Mouse (Mus musculus): Measurements from ENCODE around the gene Fen1.

Gene Fen1

DNA sequence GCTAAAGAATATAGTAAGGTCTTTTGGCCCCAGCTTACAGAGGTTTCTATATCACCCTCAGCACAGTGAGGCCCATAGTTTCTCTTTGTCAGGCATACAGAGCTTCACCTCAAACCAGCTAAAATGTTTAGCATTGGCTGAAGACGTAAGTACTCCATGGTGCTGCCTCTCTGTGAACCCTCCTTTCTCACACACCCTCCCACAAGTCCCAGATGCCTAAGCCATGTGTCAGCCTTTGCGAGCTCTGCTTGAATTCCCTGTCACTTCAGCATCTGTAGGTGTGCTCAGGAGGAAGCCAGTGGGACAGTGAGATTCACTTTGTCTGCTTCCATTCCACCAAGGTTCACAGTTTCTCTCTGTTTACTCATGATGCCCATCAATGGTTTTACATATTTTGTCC, 46.2 kb downstream of the Fen1 start:
- Histone ChIP-seq H3K36me3 (ENCODE audit: control insufficient read depth, insufficient read depth, low read length, poor library complexity, severe bottlenecking) (no peaks in the 10 kb centered on the region), H3K27me3 (ENCODE audit: control insufficient read depth, insufficient read depth, low read length, poor library complexity, severe bottlenecking) (no peaks in the 10 kb centered on the region)
- no peak for DNase-seq (ENCODE audit: low read depth, low spot score)

DNA sequence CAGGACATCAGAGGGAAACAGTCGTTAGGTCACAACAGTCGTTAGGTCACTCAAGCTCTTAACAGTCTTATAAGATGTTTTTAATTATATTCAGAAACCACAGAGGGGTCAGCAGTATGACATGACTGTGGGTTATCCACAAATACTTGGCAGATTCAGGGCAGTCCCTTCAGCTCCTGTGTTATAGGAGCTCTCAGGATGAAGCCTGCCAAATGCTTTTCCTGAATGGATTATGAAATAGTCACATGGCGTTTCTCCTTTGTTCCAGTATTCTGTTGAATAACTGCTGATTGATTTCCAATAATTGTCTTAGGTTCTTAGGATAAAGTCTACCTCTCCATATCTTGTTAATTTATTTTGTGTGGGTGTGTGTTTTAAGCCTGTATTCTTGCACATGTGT, 54.8 kb downstream of the Fen1 start:
- DNase-seq (ENCODE audit: low read depth, low spot score): no peak
- Histone ChIP-seq H3K27me3 (ENCODE audit: control insufficient read depth, insufficient read depth, low read length, poor library complexity, severe bottlenecking) (no peaks in the 10 kb centered on the region), H3K36me3 (ENCODE audit: control insufficient read depth, insufficient read depth, low read length, poor library complexity, severe bottlenecking) (no peaks in the 10 kb centered on the region)
